Mouse (Mus musculus) megakaryocyte, embryonic 14.5 days (primary cell): ENCODE results near the gene Gpr142.

Source experiments
- FLI1 ChIP-seq: IDR thresholded peaks from 2 replicates; pipeline ENCODE4 v1.6.1; 2012; ENCODE audit warnings: low read length, inconsistent platforms, mixed read lengths
- GATA1 ChIP-seq: IDR thresholded peaks from 3 replicates; pipeline ENCODE4 v1.6.1; 2012; ENCODE audit warnings: mixed read lengths, low read length, inconsistent platforms, borderline replicate concordance

- TF ChIP-seq GATA1, result no peak
- TF ChIP-seq FLI1, result no peak
These were observed 19.5 kb downstream of the Gpr142 start for GRCm38 (mm10) chr11:114818185-114818584.
